In the genomic region with DNA sequence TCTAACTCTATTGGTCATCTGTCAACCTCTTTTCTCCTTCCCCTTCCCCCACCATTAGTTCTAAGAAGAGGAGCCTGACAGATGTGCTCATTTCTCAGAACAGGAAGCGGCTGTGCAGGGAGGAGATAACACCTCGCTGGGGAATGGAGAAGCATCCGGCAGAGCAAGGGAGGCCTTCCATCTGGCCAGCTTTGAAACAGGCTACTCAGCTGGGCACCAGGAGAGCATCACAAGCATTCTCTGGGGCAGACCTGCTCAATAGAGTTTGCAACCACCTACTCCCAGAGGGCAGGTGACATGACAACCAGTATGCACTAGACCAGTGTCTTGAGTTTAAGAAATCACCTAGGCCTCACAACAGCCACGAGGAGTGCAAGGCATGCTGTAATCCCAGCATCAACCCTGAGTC, we compare ENCODE assay signal across 1 mouse cellular context.
A peak's percentile ranks its signal among the peaks of the same experiment; 100 is the strongest.
TF ChIP-seq lines count a peak whose summit lies in the region.

No protein-coding gene starts in this region.

TF ChIP-seq in MEL, 35 proteins besides CTCF, POLR2A, EP300 and RAD21 (continued from another document):
- TF ChIP-seq ELF1 (IDR thresholded peaks at IDR 0.05; ENCODE audit: low read depth, low read length) (0 out of 2 replicates have a peak, but pooled peaks have one; percentile 58), TBP (IDR thresholded peaks at IDR 0.05; ENCODE audit: low read depth, low read length) (no peak)
TF ChIP-seq in MEL: peak in this region for 13.
